Mouse (Mus musculus): ENCODE data around the gene Tbc1d24. TPM values are rescaled to one million over a fixed set of nuclear protein-coding genes. Genes with fewer than 3 reads are reported as not detected.

Gene Tbc1d24
- polyA plus RNA-seq, 1 experiment, result 14.4 TPM

GRCm38 (mm10) chr17:24212441-24213018 lies 7.2 kb upstream of the Tbc1d24 start:
- H3K9ac ChIP-seq (ENCODE audit: low read depth, poor library complexity, severe bottlenecking), result no peak overlapping the region
- peaks cover 10% of the 10 kb centered on the region; the same call in 1 of the 2 replicates for H3K36me3 ChIP-seq (ENCODE audit: control insufficient read depth, insufficient read depth, low read length, poor library complexity, severe bottlenecking)
- H3K27me3 ChIP-seq (ENCODE audit: control insufficient read depth, insufficient read depth, low read length, poor library complexity, severe bottlenecking), result no peaks in the 10 kb centered on the region
- no peaks in the 10 kb centered on the region for H3K9me3 ChIP-seq (replicated peaks; ENCODE audit: control insufficient read depth, insufficient read depth, low read length, poor library complexity, severe bottlenecking)
- no peak for TF ChIP-seq EP300 (IDR thresholded peaks at IDR 0.05; ENCODE audit: insufficient read depth, low read depth, low read length)
- TF ChIP-seq POLR2A (IDR thresholded peaks at IDR 0.05; ENCODE audit: insufficient read depth, low read length), result no peak
- no peak for TF ChIP-seq CTCF (IDR thresholded peaks at IDR 0.05; ENCODE audit: low read depth, low read length)
- peaks cover 6% of the 10 kb centered on the region for H3K4me1 ChIP-seq (ENCODE audit: control insufficient read depth, insufficient read depth, low read length)
- peak overlapping the region; percentile 75 for H3K4me3 ChIP-seq (ENCODE audit: low read depth, low read length)
- no peak overlapping the region for H3K27ac ChIP-seq (ENCODE audit: insufficient read depth, low read length)

- TF ChIP-seq CTCF (IDR thresholded peaks at IDR 0.05; ENCODE audit: low read depth, low read length) (no peak), POLR2A (IDR thresholded peaks at IDR 0.05; ENCODE audit: insufficient read depth, low read length) (no peak), EP300 (IDR thresholded peaks at IDR 0.05; ENCODE audit: insufficient read depth, low read depth, low read length) (no peak)
- H3K9ac ChIP-seq (ENCODE audit: low read depth, poor library complexity, severe bottlenecking), result peak overlapping the region; percentile 54
- H3K4me1 ChIP-seq (ENCODE audit: control insufficient read depth, insufficient read depth, low read length), result peaks cover 6% of the 10 kb centered on the region
- no peak overlapping the region for H3K27ac ChIP-seq (ENCODE audit: insufficient read depth, low read length)
- H3K36me3 ChIP-seq (ENCODE audit: control insufficient read depth, insufficient read depth, low read length, poor library complexity, severe bottlenecking), result peaks cover 10% of the 10 kb centered on the region; the same call in 1 of the 2 replicates
- H3K9me3 ChIP-seq (replicated peaks; ENCODE audit: control insufficient read depth, insufficient read depth, low read length, poor library complexity, severe bottlenecking), result no peaks in the 10 kb centered on the region
- H3K4me3 ChIP-seq (ENCODE audit: low read depth, low read length), result peak overlapping the region; percentile 75
- no peaks in the 10 kb centered on the region for H3K27me3 ChIP-seq (ENCODE audit: control insufficient read depth, insufficient read depth, low read length, poor library complexity, severe bottlenecking)
Observed at GRCm38 (mm10) chr17:24211631-24212440, 6.5 kb upstream of the Tbc1d24 start.

DNA sequence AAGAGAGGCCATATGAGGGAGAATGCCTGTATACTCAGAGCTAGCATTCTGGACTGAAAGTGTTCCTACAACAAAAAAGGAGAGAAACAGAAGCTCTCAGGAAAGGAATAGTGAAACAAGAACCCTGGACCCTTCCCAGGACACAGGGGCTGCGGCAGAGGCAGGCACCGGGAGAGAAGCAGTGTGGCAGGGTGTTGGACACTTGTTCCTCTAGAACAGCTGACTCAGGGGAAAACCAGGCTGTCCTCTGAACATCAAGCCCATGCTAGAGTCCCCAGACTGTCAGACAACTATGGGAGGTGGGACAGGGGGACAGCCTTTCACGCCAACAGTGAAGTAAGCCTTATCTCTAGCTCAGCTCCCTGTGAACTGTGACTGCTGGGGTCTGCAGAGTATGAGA lies 5.2 kb upstream of the Tbc1d24 start:
- Histone ChIP-seq H3K36me3 (ENCODE audit: control insufficient read depth, insufficient read depth, low read length, poor library complexity, severe bottlenecking) (peaks cover 4% of the 10 kb centered on the region; the same call in 1 of the 2 replicates), H3K4me1 (ENCODE audit: control insufficient read depth, insufficient read depth, low read length) (peaks cover 3% of the 10 kb centered on the region), H3K27ac (ENCODE audit: insufficient read depth, low read length) (no peak overlapping the region), H3K27me3 (ENCODE audit: control insufficient read depth, insufficient read depth, low read length, poor library complexity, severe bottlenecking) (no peaks in the 10 kb centered on the region), H3K9me3 (replicated peaks; ENCODE audit: control insufficient read depth, insufficient read depth, low read length, poor library complexity, severe bottlenecking) (no peaks in the 10 kb centered on the region), H3K4me3 (ENCODE audit: low read depth, low read length) (no peak overlapping the region), H3K9ac (ENCODE audit: low read depth, poor library complexity, severe bottlenecking) (no peak overlapping the region)
- TF ChIP-seq POLR2A (IDR thresholded peaks at IDR 0.05; ENCODE audit: insufficient read depth, low read length), result no peak
- no peak for TF ChIP-seq CTCF (IDR thresholded peaks at IDR 0.05; ENCODE audit: low read depth, low read length)
- TF ChIP-seq EP300 (IDR thresholded peaks at IDR 0.05; ENCODE audit: insufficient read depth, low read depth, low read length), result no peak

DNA sequence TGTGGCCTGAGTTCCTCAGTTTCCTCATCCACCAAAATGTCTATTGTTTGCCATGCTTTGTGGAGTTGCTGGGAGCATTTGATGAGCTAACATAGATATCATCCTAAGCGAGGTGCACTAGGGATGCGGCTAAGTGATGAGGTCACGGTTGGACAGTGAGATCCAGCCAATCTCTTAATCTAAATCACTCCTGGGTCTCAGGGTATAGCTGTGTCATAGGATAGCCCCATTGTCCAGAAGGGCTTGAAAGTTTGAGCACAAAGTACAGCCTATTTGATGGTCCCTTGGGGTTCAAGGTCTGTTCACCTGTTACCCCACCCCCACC lies 4.5 kb upstream of the Tbc1d24 start:
- Histone ChIP-seq H3K4me1 (ENCODE audit: control insufficient read depth, insufficient read depth, low read length) (peaks cover 3% of the 10 kb centered on the region), H3K27ac (ENCODE audit: insufficient read depth, low read length) (no peak overlapping the region)

GRCm38 (mm10) chr17:24209043-24209915 lies 3.9 kb upstream of the Tbc1d24 start, which contains the start of gene Ntn3:
Gene Ntn3, minus strand, starts transcription at chr17:24209531.
- Histone ChIP-seq H3K36me3 (ENCODE audit: control insufficient read depth, insufficient read depth, low read length, poor library complexity, severe bottlenecking) (no peaks in the 10 kb centered on the region), H3K9ac (ENCODE audit: low read depth, poor library complexity, severe bottlenecking) (peak within 1 kb of the TSS; percentile 47), H3K4me1 (ENCODE audit: control insufficient read depth, insufficient read depth, low read length) (peaks cover 3% of the 10 kb centered on the region), H3K4me3 (ENCODE audit: low read depth, low read length) (peak within 1 kb of the TSS; percentile 40), H3K9me3 (replicated peaks; ENCODE audit: control insufficient read depth, insufficient read depth, low read length, poor library complexity, severe bottlenecking) (no peaks in the 10 kb centered on the region), H3K27me3 (ENCODE audit: control insufficient read depth, insufficient read depth, low read length, poor library complexity, severe bottlenecking) (no peaks in the 10 kb centered on the region), H3K27ac (ENCODE audit: insufficient read depth, low read length) (no peak within 1 kb of the TSS)
- TF ChIP-seq CTCF (IDR thresholded peaks at IDR 0.05; ENCODE audit: low read depth, low read length) (no peak), POLR2A (IDR thresholded peaks at IDR 0.05; ENCODE audit: insufficient read depth, low read length) (no peak), EP300 (IDR thresholded peaks at IDR 0.05; ENCODE audit: insufficient read depth, low read depth, low read length) (no peak)

More for the DNA sequence above, 4.5 kb upstream of the Tbc1d24 start:
- Histone ChIP-seq H3K4me3 (ENCODE audit: low read depth, low read length) (no peak overlapping the region), H3K9me3 (replicated peaks; ENCODE audit: control insufficient read depth, insufficient read depth, low read length, poor library complexity, severe bottlenecking) (no peaks in the 10 kb centered on the region), H3K36me3 (ENCODE audit: control insufficient read depth, insufficient read depth, low read length, poor library complexity, severe bottlenecking) (no peaks in the 10 kb centered on the region), H3K9ac (ENCODE audit: low read depth, poor library complexity, severe bottlenecking) (no peak overlapping the region), H3K27me3 (ENCODE audit: control insufficient read depth, insufficient read depth, low read length, poor library complexity, severe bottlenecking) (no peaks in the 10 kb centered on the region)
- TF ChIP-seq POLR2A (IDR thresholded peaks at IDR 0.05; ENCODE audit: insufficient read depth, low read length) (no peak), CTCF (IDR thresholded peaks at IDR 0.05; ENCODE audit: low read depth, low read length) (no peak), EP300 (IDR thresholded peaks at IDR 0.05; ENCODE audit: insufficient read depth, low read depth, low read length) (no peak)
